Mouse (Mus musculus): Measurements from ENCODE around the gene Neb. TPM values are rescaled to one million over a fixed set of nuclear protein-coding genes. Genes with fewer than 3 reads are reported as not detected.

Neb gene
- 1 to 10 TPM; 3.1 to 5.1 TPM for total RNA-seq (2021)
- long read RNA-seq = 0 reads

DNA sequence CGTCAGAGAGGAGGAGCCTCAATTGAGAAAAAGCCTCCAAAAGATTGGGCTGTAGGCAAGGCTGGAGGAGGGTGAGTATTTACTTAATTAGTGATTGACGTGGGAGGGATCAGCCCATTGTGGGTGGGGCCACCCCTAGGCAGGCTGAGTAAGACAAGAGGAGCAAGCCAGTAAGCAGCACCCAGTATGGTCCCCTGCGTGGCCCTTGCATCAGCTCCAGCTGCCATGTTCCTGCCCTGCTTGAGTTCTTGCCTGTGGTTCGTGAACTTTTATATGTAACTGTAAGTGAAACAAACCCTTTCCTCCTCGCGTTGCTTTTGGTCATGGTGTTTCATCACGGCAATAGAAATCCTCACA, at the start of gene Neb:
TSS of gene Neb (minus strand) at position 27 of the 357 bp plus-strand sequence.
- no peak for DNase-seq (ENCODE audit: low spot score in 2 of 2)

GRCm38 (mm10) chr2:52427383-52427782, 49.1 kb upstream of the Neb start:
- DNase-seq (ENCODE audit: low spot score in 2 of 2) = no peak

- no peak for DNase-seq (ENCODE audit: low spot score in 2 of 2)
Observed at GRCm38 (mm10) chr2:52426041-52426440, 47.8 kb upstream of the Neb start.

DNA sequence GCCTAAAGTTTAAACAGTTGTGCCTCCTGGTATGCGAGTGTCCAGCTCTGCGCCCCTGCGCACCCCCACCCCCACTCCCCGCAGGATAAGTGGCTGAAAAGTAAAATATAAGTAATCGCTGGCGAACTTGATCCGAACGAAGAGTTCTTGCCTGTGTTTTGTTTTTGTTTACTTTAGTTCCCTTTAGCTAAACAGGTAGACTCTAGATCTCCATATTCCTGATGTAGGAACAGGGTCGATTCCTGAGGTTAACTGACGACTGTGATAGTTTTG, 47.2 kb upstream of the Neb start:
- DNase-seq (ENCODE audit: low spot score in 2 of 2) = no peak

DNA sequence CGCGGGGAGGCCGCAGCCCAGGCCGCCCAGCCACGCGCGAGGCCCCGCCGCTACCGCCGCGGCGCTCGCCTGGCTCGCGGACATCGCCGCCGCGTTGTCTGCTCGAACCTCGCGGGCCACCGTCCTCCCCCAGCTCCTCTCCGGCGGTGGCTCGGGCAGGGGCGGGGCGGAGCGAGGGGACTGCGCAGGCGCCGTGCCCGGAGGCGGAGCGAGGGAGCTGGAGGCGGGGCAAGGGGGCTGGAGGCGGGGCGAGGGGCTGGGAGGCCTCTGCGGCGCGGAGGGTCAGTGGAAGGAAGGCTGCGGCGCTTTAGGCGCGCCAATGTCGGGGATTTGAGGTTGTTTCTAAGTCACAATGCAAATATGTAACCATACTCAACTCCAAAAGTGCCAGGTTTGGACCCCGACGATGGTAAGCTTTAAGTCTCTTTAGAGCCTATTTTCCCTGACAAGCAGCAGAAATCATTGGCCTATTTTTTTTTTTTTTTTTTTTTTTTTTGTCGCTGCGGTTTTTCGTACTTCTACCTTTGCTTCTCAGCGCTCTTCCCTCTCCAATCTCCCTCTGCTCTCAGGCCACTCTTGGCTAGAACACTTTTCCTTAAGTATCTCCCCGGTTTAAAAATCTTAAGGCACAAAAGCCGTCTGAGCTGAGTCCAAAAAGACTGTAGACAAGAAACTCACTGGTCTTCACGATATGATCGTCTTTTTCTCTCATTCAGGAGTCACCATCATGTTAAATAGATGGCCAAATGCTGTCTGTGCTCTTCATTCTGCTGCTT, 46.7 kb upstream of the Neb start, which contains the start of gene Arl5a:
TSS of gene Arl5a (minus strand) at position 155 of the 776 bp plus-strand sequence.
- DNase-seq (ENCODE audit: low spot score in 2 of 2) = peak; percentile 98 to 99

GRCm38 (mm10) chr2:52424248-52424728, 46.0 kb upstream of the Neb start:
- DNase-seq (ENCODE audit: low spot score in 2 of 2) = no peak

GRCm38 (mm10) chr2:52423611-52424247, 45.5 kb upstream of the Neb start:
- DNase-seq (ENCODE audit: low spot score in 2 of 2) = no peak

- DNase-seq (ENCODE audit: low spot score in 2 of 2) = no peak
Observed at GRCm38 (mm10) chr2:52422871-52423610, 44.8 kb upstream of the Neb start.

DNA sequence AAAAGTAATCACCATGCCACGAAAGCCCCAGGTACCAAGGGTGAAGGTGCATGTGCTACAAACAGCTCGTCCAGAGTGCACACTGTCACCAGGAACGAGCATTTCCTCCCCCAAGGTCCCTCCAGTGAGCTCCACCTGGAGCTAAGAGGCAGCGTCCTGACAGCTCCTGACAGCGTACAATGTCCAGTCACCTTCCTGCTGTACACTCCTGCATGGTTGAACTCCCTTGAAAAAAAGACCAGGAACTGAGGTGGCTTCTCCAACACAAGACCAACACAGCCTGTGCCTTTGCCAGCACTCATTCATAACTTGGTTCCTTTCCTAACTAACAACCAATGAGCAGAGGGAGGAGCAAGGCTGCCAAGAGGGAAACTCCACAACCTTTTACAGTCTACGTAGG, 42.9 kb upstream of the Neb start:
- DNase-seq (ENCODE audit: low spot score in 2 of 2) = no peak

- DNase-seq (ENCODE audit: low spot score in 2 of 2) = no peak
Observed at GRCm38 (mm10) chr2:52420001-52420710, 41.9 kb upstream of the Neb start.

DNA sequence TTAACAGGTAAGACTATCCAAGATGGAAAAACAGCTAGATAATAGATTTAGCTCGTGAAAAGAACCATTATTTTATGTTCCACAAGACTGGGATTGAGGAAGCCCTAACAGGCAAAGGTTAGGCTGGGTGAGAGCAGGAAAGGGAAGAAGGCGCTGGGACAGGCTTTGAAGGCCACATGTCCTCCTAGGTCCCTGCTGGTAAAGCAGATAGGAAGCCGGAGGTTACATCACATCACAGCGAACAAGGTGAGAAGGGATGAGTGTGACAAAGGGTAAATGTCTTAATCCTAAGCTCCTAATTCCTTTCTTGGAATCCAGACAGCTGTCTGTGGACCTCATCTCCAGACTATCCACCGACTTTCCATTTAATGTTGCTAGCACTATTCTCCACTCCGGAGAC, 41.0 kb upstream of the Neb start:
- no peak for DNase-seq (ENCODE audit: low spot score in 2 of 2)

- no peak for DNase-seq (ENCODE audit: low spot score in 2 of 2)
Observed at GRCm38 (mm10) chr2:52412524-52413037, 34.3 kb upstream of the Neb start.

- DNase-seq (ENCODE audit: low spot score in 2 of 2) = no peak
Observed at GRCm38 (mm10) chr2:52406480-52406879, 28.2 kb upstream of the Neb start.

DNA sequence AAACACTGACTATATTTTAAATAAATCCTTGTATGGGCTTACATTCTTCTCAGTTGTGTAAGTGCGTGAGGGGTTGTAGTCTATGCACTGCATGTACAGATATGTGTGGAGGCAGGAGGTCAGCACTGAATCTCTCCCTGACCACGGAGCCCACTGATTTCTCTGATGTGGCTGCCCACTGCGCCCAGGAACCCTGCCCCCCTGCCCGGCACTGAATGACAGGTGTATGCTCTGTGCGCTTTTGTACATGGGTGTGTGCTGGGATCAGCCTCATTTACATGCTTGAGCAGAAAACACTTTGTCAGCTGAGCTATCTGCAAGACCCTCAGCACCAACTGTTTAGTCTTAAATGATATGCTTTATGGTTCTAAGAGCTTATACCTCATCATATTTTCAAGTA, 27.0 kb upstream of the Neb start:
- DNase-seq (ENCODE audit: low spot score in 2 of 2) = no peak

- no peak for DNase-seq (ENCODE audit: low spot score in 2 of 2)
Observed at GRCm38 (mm10) chr2:52394529-52394928, 16.3 kb upstream of the Neb start.

- DNase-seq (ENCODE audit: low spot score in 2 of 2) = no peak
Observed at GRCm38 (mm10) chr2:52390415-52390975, 12.2 kb upstream of the Neb start.

DNA sequence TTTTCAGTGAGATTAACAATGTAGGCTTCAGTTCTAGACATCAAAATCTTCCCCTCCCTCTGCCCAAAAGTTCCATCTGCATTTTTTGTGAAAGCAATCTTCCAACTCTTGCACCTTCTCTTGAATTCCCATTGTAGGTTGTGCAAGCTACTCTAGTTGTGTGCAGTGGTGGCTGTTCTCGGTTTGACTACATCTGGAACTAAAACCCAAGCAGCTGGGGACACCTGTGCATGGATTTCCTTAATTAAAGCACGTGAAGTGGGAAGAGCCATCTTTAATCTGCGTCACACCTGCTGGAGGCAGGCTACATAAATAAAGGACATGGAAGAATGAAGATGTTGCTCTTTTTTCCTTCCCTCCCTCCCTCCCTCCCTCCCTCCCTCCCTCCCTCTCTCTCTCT, 11.7 kb upstream of the Neb start:
- DNase-seq (ENCODE audit: low spot score in 2 of 2) = no peak

- DNase-seq (ENCODE audit: low spot score in 2 of 2) = no peak
Observed at GRCm38 (mm10) chr2:52386451-52386850, 8.2 kb upstream of the Neb start.

DNA sequence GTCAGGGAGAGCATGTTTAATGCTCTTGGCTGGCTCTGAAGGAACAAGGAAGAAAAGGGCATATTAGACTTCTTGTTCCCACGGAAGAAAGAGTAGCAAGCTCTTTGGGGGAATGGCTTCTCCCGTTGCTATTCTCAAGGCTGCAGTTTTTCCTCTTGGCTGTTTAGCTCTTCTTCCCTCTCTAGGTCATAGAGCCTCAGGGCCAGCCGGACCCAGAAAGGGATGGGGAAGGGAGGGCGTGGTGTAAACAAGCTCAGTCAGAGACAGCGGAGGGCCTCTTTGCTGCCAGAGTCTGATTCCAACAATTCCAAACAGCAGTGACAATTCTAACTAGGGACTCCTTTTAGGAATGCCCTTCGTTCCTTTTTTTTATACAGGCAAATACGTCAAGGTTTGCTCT, 7.8 kb upstream of the Neb start:
- no peak for DNase-seq (ENCODE audit: low spot score in 2 of 2)

GRCm38 (mm10) chr2:52378848-52379261, 581 bp upstream of the Neb start:
- DNase-seq (ENCODE audit: low spot score in 2 of 2) = no peak

Measured in layer of hippocampus, postnatal 10 days (tissue).